10 mouse cellular contexts compared by ENCODE assay signal in genomic region chr14:76912301-76913001, GRCm38 (mm10).
DNase-seq lines count a peak whose midpoint lies in the region; ATAC-seq and TF ChIP-seq lines count a peak whose summit lies in the region.
"Had no signal": no experiment of that assay in that cellular context is flagged by ENCODE, and none has a peak within 500 bp of the region (broad histone marks: within the 10 kb centered on the region; RNA-seq: fewer than 3 reads in every experiment).

No protein-coding gene starts in this region.

- no peaks in the 10 kb centered on the region for H3K27me3 ChIP-seq in liver, postnatal 0 days (ENCODE audit: insufficient read depth, low read length)

- no peak for ATAC-seq in liver, postnatal 0 days
- peak; percentile 14 to 62; a peak in 3 of 4 replicates for ATAC-seq in hematopoietic stem cell, adult 5-6 weeks (replicated peaks in 1 of 2; ENCODE audit: insufficient read depth in 1 of 2, low FRiP score in 2 of 2, low TSS enrichment in 1 of 2, low read depth in 1 of 2, poor library complexity in 2 of 2, severe bottlenecking in 2 of 2)
- 0 out of 2 replicates have a peak, but pooled peaks have one; percentile 30 for ATAC-seq in megakaryocyte, adult 5-6 weeks (ENCODE audit: poor library complexity, severe bottlenecking)
- ATAC-seq: hindbrain, embryonic 16.5 days had no signal

- H3K36me3 ChIP-seq in liver, postnatal 0 days (replicated peaks; ENCODE audit: insufficient read depth, low read length): no peaks in the 10 kb centered on the region

- no peak for TF ChIP-seq CTCF in liver, postnatal 0 days (IDR thresholded peaks at IDR 0.05; ENCODE audit: low read depth)

- no peak overlapping the region for H3K4me2 ChIP-seq in liver, postnatal 0 days (ENCODE audit: low read depth, low read length)

- H3K4me3 ChIP-seq in liver, postnatal 0 days (ENCODE audit: low read depth, low read length): no peak overlapping the region

- DNase-seq in liver: peak; percentile 26
- DNase-seq in liver, postnatal 0 days: no peak
- DNase-seq in embryo, embryonic 10.5 days (ENCODE audit: low spot score): peak; percentile 66
- DNase-seq in cerebellum, adult 11-12 months: no peak
- DNase-seq in layer of hippocampus, adult 11-12 months (ENCODE audit: low spot score): no peak
- DNase-seq in layer of hippocampus, adult 18-20 months (ENCODE audit: low spot score in 2 of 2): no peak

- WGBS in liver, postnatal 0 days (ENCODE audit: insufficient replicate concordance): 23% methylated on average over 8 of the region's 8 CpGs

- H3K9ac ChIP-seq in liver, postnatal 0 days (replicated peaks): no peak overlapping the region
- H3K9ac ChIP-seq: liver, embryonic 14.5 days had no signal

- no peak for TF ChIP-seq EP300 in liver, postnatal 0 days (IDR thresholded peaks at IDR 0.05; ENCODE audit: low read depth)

- no peaks in the 10 kb centered on the region for H3K9me3 ChIP-seq in liver, postnatal 0 days (ENCODE audit: low read length)

- no peak overlapping the region for H3K27ac ChIP-seq in liver, postnatal 0 days (ENCODE audit: low read depth)
- H3K27ac ChIP-seq: liver, embryonic 14.5 days had no signal

- no peaks in the 10 kb centered on the region; the same call in 1 of the 2 replicates for H3K4me1 ChIP-seq in liver, postnatal 0 days (ENCODE audit: insufficient read depth)

Comparison
In these comparisons a context has a peak if more than half of its experiments do, and no peak if none do; other contexts are left out.
1. DNase-seq: peak in liver (single experiment) and embryo, embryonic 10.5 days (single experiment); none in liver, postnatal 0 days (single experiment), cerebellum, adult 11-12 months (single experiment), layer of hippocampus, adult 11-12 months (single experiment) and layer of hippocampus, adult 18-20 months (0 of 2).